Mouse (Mus musculus) embryo, embryonic 10.5 days (tissue): ENCODE measurements at regions not wholly inside any gene's neighbourhood (a gene's known extent, or its start where the extent isn't known, plus 50 kb on each side); places are given as distances from the start of the nearest gene placed in this dataset.

Source experiments
- DNase-seq: peaks from one replicate; pipeline ENCODE4 v3.0.0-alpha.2; 2015; ENCODE audit warnings: low spot score

- peak; percentile 37 for DNase-seq
These were observed 346.0 kb upstream of the A1bg start for GRCm38 (mm10) chr15:61268766-61269165.

DNA sequence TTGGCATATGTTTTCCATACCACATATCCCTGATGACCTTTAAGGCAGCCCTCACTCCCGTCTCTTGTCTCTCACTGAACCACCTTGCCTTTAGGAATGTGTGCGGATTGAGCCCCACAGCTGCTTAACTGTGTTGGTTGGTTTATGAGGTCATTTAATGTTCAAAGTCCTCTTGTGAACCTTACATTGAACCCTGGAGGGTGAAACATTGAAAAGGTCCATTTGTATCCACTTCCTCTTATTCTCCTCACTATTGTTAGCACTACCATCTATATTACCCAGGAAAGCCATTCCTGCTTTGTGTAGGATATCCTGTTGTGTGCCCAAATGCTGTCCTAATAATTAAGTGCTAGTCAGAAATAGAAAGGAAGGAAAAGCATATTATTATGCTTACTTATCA is 336.2 kb upstream of the A1bg start:
- DNase-seq = no peak

GRCm38 (mm10) chr15:61244511-61244910 is 321.7 kb upstream of the A1bg start:
- DNase-seq = no peak

DNA sequence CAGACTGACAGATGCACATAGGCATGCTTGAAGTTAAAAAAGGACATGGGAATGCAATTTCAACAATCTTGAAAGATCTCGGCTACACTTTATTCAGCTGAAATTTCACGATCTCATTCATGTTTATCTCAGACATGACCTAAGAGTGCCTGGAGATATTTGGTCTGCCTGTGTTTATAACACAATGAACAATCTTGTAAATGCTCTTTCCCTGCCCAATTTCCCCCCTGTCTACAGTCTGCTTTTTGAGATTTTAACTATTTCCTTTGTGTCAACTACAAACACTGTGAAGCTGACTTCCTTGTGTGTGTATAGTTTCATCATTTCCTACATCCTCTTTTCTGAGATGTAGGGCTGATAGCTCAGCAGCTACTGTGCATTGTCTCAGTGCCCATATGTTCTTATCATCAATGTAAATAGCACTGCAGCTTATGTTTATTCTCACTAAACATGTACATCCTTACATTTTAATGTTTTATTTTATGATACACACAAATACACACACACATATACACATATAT is 319.4 kb upstream of the A1bg start:
- no peak for DNase-seq

DNA sequence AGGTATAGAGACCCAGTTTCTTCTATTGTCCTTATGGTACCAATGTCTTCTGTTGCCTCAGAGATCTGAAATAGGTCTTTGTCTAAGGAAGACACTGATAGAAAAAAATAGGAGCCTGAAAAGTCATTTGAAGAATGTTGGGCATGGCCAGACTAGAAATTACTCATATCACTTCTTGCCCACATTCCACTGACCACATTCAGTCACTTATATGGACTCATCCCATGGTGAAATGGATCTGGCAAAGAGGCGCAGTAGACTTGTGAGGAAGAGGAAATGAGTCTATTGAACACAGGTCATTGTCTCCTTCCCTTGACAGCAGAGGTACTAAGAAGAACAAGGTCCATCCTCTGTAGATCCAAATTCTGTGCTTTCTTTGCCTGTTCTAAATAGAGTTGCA is 318.9 kb upstream of the A1bg start:
- no peak for DNase-seq

DNA sequence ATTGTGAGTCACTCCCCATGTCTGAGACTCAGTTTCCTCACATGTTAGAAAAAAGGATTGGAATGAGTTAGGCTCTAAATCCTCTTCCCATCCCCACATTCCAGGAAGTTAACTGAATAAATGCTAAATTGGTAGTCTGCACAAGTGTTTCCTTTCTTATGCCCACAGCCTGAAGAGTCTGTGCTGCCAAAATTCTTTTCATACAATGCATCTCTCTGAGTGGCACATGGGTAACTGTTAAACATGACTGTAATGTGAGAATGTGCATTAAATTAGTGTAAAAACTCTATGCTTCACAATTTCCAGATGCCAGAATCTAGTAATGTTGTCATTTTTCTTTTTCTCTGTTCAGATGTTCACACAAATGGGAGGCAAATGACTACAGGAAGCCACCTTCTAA is 317.5 kb upstream of the A1bg start:
- DNase-seq = no peak

DNA sequence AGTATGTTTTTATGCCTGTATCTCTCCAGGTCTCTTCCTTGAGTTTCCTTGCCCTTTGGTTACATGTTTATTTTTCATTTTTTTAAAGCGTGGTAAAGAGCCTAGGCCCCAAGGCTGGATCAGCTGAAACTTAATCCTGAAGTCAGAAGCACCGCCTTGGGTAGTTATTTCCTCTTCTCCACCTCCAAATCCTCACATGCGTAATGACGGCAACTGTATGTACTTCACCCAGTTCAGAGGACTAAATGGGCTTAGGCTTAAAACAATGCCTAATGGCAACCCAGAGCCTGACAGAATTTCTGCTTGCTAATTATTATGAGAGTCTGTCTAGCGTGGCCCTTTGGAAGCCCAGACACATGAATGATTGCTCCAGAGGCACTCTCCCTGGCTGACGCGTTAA is 316.6 kb upstream of the A1bg start:
- no peak for DNase-seq

DNA sequence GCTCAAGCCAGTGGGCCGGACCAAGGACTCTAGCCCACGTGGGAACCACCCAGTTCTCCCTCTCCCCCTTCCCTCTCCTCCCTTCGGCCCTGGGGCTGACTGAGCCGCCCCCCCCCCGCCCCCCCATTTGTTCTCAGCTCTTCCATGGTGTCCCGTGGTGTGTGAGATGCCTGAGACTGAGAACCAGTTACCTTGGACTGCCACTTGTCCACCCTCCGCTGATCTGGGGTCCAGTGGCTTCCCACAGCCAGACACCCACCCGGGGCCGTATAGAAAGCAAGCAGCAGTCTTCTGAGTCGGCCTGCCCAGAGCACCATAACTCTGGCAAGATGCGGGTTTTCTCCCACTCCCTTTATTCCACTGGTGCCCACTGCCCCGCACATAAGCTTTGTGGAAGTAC is 316.2 kb upstream of the A1bg start:
- DNase-seq = no peak

DNA sequence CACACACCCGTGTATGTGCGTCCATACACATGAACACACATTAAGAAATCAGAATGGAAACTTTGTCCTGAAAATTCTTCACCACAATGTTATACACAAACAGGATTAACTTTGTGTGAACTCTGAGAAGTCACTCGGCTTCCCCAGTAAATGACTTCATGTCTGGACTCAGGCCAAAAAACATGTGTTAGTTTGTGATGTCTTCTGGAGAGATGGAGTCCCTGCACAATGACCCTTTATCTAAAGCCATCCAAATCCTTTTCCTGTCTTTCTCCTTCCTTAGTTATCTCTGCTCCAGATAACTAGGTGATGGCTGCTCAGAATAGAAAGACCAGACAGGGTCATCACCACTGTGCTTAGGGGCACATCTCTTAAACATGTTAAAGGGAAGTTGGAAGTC is 306.8 kb upstream of the A1bg start:
- peak; percentile 9 for DNase-seq

DNA sequence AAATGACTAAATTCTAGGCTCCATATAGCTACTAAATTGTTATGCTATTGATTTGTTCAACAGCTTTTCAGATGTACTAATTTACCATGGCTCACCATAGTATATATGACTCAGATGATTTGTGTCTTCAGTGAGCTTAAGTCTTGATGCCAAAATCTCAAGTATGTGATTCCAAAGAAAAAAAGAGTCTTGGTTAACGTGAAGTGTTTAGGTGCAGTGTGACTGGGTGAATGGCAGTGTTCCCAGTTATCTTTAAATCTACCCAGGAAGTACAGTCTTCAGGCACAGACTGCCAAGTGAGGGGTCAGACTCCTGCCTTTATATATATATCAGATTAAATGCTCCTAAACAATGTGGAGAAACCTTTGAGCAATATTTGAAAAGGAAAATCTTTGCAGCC is 300.1 kb upstream of the A1bg start:
- no peak for DNase-seq

- DNase-seq = no peak
These were observed 287.3 kb upstream of the A1bg start for GRCm38 (mm10) chr15:61210161-61210560.

- no peak for DNase-seq
These were observed 267.2 kb upstream of the A1bg start for GRCm38 (mm10) chr15:61189981-61190380.

GRCm38 (mm10) chr15:61189481-61189880 is 266.7 kb upstream of the A1bg start:
- DNase-seq = peak; percentile 46

GRCm38 (mm10) chr15:61184597-61184963 is 261.8 kb upstream of the A1bg start:
- no peak for DNase-seq

DNA sequence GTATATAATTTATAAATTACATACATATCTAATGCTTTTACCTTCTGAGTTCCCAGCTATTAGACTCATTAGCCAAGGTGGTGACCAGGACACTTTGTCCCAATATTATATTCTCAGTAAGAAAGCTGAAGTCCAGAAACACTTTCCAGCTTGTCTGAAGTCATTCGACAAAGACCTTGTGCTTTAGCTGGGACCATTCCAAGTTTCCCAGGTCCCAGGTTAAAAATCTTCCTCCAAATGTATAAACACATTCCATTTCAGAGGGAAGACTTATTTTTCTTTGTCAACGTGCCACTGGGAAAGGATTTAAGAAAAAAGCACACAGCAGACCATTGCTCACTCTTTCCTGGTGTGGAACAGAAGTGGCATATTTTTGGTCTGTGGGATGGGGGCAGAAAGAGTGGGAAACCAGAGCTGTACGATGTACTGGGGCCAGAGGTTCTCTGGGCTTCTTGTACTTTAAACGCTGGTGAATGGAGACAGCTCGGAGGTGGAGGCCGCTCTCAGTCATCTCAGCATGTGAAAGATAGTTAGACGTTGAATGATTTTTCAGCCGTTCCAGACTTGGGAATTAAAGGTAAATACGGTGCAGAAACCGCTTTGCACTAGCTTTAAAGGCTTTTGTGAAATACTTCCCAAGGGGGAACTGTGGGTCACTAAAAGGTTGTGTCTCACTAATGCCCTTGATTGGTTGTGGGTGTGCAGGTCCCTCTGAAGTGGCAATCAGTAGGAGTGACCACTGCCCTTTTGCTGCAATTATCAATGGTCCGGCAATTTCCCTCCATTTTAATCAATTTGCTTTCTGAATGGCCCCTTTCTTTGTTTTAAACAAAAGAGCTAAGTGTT is 261.2 kb upstream of the A1bg start:
- peak; percentile 77 for DNase-seq

DNA sequence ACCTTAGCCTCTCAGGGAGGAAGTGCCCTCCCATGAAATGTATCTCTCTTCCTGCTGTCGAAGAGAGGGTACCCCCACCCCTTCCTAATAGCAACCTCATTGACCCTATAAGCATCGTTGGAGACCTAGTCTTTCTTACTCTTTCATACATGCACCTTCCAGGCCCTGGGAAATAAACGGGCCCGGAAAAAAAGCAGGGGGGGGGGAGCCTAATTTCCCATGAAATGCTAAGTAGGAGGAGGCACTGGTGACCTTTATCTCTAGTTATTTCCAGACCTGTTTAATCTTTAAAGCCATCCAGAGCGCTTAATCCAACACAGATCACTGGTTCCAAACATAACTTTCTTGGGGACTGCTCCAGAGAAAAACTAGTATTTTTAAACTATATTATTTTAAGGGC is 260.5 kb upstream of the A1bg start:
- DNase-seq = peak; percentile 43

- no peak for DNase-seq
These were observed 246.1 kb upstream of the A1bg start for GRCm38 (mm10) chr15:61168842-61169416.

DNA sequence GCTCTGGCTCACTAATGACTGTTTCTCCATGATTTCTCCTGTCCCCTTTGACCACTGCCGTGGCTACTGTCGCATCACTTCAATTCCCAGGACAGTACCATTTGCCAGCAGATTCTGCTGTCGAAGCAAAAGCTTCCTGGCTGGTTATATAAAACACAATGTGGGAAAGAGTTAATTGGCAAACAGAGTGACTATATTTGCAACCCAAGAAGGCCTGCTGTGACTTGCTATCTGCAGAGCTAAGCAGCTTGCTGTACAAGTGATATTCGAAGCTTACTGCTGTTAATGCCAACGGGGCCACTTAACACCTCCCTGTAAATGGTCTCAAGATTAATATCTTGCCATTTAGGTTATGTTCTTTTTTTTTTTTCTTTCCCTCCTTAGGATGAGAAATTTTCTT is 242.2 kb upstream of the A1bg start:
- DNase-seq = no peak

DNA sequence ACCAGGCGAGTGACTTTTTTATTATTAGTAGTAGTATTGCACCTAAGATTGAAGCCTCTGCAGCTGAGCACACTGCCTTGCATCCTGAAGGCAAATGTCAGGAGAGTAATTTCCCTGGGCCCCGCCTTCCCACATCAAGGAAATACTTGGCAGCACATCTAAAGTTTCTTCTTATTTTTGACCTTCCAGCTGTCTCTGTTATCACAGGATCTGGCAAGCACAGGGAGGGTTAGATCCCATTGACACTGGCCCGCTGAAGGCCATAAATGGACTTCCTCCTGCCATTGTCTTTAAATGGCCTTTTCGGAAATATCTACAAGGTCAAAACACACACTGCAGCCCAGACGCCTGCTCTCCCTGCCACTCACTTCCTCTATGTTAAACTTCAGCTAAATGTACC is 238.6 kb upstream of the A1bg start:
- DNase-seq = no peak

DNA sequence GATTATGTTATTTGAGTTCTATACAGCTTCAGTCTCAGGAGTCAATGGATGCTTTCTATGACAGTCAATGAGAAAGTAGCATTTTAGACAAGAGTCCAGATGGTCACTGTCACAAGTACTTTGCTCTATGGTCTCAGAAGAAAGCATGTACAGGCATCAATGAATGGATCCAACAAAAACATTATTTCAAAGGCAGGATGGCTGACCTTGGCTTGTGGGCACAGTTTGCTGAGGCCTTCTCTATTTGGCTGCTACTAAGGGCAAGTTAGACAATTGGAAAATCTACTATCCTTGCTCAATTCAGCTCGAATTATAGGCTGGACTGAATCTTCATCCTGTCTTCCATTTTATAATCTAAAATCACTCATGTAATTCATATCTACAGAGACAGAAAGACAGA is 237.9 kb upstream of the A1bg start:
- DNase-seq = no peak

GRCm38 (mm10) chr15:61159552-61159951 is 236.7 kb upstream of the A1bg start:
- no peak for DNase-seq

DNA sequence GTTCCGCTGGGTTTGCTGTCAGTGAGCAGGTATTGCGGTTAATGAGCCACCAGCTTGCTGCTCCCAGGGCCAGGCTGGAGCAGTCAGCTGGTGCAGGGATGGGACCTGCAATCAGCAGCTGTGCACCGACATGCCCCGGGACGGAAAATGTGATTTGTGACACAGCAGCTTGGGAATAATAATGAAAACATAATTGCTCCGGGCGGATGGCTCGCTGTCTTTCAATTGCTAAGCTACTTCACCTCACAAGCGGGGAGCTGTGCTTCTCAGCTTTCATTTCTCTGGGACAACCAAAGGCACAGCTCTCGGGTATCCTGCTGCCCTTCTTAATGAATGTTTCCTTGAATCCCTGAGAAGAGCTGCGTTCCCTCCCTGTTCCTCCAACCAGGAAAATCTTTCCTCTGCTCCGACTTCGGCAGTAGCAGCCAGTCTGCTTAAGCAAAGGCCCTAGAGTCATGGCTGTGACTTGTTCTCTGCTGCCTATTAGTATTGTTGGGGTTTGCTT is 235.3 kb upstream of the A1bg start:
- peak; percentile 63 for DNase-seq

GRCm38 (mm10) chr15:61157543-61157942 is 234.7 kb upstream of the A1bg start:
- peak; percentile 96 for DNase-seq

DNA sequence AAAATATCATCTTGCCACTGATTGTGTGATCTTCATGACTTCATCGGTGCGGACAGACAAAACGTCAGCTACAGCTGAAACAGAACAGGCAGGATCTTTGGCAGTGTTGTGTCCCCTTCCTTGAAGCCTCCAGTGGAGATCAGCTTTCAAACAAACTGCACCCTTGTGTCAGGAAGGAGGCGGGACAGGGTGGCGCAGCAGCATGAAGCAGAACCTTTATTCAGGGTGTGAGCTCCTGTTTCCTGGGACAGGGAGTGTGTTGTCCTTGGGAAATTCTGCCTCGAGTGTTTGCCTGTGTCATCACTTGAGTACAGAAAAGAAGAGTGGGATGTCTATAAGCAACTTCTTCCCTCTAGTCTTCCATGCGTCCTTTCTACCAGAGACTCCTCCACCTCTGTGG is 232.7 kb upstream of the A1bg start:
- DNase-seq = no peak
